Mouse (Mus musculus) right cerebral cortex, adult 18-20 months (tissue): Measurements from ENCODE around the gene Itih2.

Source experiments
- DNase-seq: peaks from one replicate; pipeline ENCODE4 v3.0.0; 2022; ENCODE audit warnings: mixed read lengths

Gene Itih2

DNA sequence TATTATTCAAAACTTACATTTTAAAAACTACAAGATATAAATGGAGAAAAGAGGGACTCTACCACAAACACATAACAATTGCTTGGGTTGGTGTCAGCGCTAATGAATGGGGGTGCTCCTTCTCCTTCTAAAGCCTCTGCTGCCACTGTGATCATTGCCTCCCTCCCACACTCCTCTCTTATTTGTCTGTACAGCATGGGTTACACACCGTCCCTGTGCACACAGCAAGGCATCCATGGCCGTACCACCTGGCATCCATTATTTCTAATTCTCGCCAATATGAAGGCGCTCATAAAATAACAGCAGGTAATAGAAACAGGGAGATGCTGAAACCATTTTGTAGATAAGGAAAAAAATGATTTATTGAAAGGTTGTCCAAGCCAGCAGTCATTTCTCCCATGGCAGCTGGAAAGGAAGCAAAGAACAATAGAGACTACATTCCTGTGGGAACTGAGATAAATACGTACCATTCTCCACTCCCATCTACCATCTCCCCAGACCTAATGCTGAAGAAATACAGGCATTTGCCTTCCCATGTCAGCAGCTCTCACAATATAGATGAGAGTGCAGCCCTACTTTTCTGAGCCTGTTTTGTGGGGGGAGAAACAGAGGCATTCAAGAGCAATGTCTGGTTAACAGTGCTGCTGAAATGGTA is 22.5 kb downstream of the Itih2 start:
- DNase-seq, result no peak

DNA sequence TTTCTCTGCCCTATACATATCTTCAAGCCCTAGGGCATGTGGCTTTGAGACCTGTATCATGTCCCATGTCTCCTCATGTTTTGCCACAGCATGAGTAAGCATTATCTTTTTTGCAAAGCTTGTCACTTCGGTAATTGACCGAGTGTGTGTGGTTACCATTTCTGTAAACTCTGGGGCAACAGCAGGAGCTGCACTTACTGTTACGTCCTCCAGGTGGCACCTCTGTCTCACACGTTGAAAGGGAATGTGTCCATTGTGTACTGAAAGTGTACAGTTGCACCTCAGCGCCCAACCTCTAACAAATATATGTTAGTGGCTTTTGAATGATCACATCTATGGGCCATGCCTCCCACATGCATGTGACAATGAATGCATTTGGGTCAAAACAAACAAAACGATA is 30.0 kb downstream of the Itih2 start:
- DNase-seq, result peak; percentile 38

DNA sequence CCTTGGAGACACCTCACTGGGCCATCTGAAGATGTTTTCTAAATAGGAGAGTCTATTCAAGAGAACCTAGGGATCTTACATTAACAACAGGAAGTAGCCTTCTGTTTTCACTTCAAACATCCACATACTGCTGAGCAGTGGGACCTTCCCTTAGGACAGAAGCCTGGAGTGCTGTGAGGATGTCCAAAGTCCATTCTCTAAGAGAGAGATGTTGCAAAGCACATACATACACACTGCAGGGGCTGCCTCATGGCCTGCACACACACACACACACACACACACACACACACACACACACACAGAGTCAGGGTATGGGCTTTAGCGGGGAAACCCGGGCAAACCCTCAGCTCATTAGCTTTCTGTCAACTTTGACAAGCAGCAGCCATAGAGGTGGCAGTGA is 30.7 kb downstream of the Itih2 start:
- DNase-seq, result no peak

DNA sequence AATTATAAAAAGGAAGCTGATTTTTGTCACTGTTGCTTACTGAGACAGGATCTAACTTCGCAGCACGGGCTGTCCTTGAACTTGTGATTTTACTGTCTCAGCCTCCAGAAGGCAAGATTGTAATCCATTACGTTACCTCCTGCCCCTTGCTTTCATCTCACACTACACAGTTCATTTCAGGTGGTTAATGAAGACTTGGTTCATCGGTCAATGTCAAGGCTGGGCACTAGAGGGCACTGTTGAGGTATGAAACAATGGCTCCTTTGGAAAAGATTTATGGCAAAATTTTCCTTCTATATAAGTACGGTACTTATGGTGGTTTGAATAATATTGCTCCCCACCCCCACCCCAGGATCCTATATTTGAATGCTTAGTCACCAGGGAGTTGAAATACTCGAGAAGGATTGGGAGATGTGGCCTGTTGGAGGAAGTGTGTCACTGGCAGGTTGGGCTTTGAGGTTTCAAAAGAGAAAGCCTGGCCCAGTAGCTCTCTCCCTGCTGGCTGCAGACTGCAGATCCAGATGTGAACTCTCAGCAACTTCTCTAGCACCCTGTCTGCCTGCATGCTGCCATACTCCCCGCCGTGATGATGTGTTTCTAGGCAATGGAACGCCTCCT is 32.5 kb downstream of the Itih2 start:
- peak; percentile 27 for DNase-seq

DNA sequence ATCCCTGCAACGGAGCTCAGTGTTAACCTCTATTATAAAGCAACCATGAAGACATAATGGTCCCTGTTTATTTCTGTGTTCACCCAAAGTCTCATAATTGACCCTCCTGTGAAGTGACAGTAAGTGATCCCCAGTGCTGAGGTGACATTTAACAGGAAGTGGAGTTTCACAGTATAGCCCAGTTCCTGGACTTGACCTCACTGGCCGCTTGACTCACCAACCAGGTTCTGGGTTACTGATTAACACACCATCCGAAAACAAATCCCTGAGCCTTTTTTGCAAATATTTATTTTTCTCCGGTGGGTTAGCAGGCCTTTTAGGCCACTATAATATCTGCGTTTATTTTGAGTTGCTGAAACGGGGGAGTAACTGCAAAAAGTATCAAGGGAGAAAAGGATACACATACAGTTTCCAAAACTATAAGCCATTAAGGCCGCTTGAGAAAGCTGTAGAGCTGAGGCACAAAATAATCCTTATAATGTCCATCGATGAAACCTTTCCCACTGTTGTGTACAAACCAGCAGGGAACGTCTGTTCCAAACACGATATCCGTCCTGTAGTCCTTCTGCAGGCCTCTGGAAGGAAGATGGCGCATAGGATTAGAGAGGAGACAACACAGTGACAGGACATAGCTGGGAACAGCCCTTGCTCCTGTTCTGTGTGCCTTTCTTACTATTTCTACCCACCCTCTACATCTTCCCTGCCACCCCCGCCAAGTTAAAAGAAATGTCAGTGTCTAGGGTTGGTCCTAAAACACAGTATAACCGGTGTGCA is 36.7 kb downstream of the Itih2 start:
- no peak for DNase-seq

DNA sequence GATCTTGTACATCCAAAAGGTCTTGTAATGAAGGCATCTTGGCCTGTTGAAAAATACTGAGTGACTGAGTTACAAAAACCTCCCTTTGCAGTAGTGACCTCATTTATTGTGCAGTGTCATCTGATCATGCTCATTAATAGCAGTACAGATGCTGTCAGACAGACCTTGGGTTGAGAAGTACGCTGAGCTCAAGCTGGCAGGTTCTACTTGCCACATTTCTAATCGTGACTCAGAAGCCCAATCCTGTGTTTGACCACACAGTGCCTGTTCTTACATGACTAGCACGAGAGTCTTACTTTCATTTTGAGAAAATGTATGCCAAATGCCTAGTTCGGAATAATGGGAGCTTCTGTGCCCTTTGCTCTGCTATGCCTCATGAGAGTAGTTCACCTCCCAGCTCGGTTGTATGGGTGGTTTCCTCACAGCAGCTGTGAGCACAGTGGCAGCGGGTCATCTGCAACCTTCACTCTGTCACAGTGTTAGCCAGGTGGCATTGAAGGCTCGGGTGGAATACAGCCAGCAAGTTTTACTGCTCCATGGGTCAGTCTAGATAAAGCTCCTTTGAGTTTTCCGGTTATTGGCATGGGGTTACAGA is 43.8 kb downstream of the Itih2 start:
- no peak for DNase-seq

DNA sequence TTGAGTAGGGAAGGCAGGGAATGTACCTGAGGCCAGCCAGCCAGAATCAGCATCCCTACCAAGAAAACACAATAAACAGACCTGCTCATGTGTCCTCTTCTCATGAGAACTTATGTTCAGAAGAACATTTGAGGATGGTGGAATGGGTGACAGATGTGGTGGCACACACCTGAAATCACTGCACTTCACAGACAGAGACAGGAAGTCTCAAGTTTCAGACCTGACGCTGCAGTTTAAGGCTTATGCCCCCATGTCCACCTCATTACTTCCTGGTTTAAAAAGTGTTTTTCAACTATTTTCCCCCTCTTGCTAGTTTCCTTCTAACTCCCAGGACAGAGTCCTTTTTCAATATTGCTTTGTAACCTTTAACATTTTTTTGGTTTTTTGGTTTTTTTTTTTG is 48.5 kb downstream of the Itih2 start:
- DNase-seq, result no peak

DNA sequence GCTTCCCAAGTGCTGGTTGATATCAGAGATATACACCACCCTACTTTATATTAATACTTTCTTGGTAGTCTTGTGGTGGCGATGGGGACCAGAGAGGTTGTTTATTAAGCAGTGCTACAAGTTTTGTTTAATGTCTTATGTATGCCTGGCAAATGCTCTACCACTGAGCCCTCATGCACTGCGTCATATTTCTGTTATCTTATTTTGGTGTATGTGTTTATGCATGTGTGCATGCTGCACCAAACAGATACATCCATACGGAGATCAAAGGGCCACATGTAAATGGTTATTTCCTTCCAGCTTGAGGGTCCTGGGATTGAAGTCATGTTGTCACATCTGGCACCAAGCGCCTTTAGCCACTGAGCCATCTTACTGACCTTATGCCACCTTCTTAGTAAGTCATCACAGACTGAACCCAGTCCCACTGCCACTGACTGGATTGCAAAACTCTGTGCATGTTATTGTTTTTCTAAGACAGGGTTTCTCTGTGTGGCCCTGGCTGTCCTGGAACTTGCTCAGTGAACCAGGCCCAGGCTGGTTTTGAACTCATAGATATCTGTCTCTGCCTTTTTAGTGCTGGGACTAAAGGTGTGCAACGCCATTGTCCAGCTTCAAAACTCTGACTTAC is 49.6 kb downstream of the Itih2 start:
- no peak for DNase-seq

DNA sequence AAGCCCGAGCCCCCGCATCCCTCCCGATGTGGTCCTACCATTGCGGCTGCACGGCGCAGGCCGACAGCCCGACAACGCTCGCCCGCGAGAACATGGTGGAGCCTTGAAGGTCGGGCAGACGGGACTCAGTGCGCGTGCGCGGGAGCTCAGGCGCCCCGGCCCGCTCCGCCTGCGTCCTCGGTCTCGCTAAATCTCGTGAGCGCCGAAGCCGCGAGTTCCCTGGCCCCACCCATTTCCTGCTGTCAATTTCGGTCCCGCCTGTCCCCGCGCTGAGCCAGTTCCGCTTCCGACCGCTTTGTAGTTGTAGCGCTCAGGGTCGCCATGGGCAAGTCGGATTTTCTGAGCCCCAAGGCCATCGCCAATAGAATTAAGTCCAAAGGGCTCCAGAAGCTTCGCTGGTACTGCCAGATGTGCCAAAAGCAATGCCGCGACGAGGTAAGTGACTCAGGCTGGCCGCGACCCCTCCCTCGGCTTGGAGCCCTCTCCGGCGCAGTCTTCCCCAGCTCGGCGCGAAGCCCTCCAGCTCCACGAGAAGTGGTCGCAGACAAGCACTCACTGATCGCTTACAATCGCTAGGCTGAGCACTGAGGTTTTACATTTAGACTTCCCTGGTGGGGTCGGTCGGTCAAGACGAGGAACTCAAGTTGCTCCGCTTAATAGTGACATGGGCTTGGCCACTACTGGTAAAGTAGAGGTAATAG is 50.7 kb downstream of the Itih2 start, which contains the start of the genes Atp5c1 and Kin:
Gene Atp5c1 (minus strand): TSS at position 201 of the 701 bp plus-strand sequence.
Gene Kin (plus strand): TSS at position 284 of the 701 bp plus-strand sequence.
- peak; percentile 98 for DNase-seq

DNA sequence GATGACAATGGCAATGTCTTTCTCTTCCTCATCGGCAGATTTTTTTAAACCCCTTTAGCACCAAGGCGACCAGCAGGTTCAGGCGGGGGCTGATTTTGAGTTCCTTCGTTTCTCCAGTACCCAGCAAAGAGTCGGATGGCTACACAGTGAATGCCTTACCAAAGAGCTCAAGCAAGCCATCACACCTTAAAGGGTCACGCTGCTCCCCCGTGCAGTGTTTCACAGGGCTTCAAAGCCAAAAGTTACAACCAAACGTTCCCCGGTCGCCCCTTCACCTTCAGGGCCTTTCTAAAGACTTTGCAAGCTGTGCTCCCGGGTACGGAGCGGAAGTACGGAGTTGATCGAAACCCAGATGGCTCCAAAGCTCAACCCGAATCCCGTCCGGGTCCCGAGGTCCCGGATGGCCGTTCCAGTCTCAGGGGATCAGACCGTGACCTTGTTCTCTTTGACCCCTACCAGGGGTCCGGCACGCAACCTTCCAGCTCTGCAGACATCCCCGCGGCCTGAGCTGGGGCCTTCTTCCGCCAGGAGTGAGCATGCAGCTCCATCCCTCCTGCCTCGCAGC is 51.4 kb downstream of the Itih2 start:
- DNase-seq, result no peak

DNA sequence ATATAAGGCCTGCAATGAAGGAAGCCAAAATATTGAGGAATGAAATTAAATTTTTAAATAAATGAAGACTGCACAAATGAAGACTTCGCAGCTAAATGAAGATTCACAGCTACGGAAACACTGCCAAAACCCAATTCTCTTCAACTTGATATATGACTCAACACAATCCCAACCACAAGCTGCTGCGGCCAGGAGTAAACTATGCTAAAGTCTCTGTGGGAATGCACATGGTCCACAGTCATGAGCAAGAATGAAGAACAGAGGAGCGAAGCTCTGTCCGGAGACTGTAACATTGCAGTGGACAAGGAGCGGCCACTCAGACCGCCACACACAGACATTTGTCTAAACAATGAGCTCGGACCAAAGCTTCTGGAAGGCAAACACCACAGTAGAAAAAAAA is 54.5 kb downstream of the Itih2 start:
- no peak for DNase-seq

DNA sequence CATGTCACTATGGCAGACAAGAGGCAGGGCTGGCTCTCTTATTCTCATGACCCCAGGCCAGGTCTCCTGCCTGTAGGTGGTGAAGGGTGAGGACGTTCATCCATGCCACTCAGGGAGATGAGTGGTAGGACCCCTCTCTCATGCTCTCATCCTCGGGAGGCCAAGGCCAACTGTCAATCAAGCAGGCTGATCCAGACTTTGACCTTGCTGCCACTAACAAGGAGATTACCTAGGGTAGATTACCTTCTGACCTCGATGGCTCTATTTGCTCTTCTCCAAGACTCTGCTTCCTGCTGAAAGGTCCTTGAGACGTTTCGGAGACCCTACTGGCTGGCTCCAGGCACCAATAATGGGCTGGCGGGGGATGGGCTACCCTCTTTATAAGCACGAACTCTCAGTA is 56.7 kb downstream of the Itih2 start:
- no peak for DNase-seq

DNA sequence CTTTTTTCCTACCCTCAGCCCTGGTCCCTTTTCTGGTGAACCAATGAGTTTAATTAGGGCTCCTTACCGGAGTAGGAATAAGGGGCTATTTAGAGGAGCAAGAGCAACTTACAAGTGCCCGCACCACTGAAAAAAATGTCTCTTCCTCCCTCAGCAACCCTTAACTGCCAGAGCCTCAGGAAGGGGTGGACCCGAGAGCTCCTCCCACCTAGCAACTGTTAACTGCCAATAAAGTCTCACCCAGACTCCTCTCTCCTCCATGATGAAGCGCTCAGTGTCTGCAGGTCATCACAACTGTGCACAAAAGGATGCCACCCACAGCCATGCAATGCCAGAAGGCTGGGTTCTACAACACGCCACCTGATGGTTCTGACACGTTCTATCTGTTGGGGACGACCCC is 59.4 kb downstream of the Itih2 start:
- DNase-seq, result no peak

DNA sequence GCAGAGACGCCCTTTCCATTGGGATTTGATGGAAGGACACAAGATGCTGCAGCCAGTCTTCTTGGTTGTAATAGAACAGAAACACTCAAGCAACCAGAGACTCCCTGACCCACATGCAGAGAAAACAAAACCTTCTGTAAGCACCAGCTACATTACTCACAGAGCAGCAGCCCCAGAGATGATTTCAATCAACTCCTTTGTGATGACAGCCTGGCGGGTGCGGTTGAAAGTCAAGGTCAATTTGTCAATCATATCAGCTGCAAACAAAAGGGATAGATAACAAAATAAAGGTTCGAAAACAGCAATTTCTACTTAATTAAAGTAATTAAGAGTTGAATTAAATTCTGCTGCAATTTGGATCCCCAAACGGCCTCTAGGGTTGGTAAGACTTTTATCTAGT is 72.4 kb downstream of the Itih2 start:
- no peak for DNase-seq

DNA sequence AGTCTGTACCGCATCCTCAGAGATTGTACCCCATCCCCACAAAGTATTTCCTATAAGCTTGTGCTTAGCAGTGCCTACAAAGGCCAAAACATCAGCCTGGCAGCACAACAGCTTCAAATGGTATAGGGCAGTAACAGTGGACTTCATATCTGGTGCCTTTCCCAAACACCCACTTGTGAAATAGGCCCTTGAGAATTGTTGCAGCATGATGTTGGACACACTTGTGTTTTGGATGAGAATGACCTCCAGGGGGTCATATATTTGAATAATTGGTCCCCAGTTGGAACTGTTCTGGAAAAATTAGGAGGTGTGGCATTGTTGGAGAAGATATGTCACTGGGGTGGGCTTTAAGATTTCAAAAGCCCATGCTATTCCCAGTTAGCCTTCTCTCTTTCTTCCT is 79.2 kb downstream of the Itih2 start:
- no peak for DNase-seq

DNA sequence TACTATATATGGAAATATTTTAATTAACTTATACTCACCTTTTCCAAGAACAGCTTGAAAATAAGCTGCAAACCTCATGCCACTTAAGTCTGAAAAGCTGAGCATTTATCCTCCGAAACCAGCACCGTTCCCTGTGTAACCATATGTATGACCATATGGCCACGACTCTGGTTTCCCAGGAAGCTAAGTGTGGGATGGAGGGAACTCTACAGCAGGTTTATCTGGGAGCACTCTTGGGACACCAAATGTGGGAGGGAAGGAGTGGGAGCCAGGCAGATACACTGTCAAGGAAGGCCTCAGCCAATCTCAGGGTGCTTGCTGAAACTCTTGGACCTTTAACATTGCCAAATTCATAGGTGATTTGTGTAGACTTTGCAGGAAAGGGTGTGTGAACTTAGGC is 80.3 kb downstream of the Itih2 start:
- DNase-seq, result peak; percentile 83

DNA sequence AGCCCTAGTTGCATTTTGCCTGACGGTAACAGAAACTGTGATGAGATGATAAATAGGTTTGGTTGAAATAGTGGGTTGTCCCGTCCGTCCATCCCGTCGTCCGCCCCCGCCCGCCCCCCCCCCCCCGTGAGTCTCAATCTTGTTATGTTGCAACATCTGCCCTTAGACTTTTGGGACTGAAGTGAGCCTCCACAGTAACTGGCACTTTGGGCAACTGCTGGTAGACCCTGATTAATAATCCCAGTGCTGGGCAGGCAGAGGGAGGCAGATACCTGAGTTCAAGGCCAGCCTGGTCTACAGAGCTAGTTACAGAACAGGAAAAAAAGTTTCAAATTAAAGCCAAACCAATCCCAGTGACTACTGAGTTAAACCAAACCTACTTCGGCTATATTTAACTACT is 81.7 kb downstream of the Itih2 start:
- DNase-seq, result no peak

DNA sequence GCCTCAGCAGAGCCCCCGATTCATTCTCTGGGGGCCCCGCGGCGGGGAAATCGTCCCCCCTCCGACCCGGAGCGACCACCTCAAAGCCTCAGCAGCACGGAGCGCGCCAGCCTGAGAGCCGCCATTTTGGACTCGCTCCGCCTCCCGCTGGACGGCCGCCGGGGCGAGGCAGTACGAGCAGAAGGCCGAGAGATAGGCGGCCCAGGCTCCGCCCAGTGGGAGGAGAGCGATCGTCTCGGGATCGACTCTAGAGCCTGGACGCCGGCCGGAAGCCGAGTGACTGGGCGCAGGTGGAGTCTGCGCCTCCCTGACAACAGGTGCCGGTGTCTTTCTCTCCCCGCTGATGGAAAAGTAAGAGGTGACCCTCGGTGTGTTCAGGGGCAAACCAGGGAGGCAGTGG is 82.7 kb downstream of the Itih2 start, which contains the start of gene Taf3:
Gene Taf3 (minus strand): TSS at position 136 of the 400 bp plus-strand sequence.
- peak; percentile 95 for DNase-seq

DNA sequence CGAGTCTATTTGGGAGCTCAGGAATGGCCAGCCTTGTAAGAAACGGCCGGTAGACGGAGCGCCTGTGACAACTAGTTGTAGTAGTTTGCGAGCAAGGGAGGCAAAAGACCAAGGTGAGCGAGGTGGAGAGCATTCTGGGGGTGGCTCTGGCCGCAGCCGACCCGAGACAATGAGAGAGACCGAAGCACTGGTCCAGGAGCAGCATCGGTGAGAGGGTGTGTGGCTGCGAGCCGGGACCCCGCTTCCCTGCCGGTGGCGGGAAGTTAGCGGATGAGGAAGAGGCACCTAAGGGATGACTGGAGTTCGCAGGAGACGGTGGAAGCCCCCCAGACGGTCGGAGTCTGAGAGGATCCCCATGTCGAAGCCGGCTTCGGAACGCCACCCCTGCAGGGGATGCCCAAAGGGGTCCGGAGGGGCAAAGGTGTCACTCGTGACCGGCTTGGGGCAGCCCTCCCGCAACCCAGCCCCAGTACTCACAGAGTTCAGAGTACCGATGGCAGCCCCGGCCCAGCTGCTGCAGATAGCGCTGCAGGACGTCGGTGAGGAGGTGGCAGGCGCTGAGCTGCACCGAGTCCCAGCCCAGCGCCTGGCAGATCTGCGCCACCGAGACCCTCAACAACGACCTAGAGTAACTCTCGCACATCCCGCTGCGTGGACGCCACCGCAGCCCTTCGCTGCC is 83.3 kb downstream of the Itih2 start:
- peak; percentile 15 for DNase-seq
